Mouse (Mus musculus): Measurements from ENCODE around the gene Tmpo.

DNA sequence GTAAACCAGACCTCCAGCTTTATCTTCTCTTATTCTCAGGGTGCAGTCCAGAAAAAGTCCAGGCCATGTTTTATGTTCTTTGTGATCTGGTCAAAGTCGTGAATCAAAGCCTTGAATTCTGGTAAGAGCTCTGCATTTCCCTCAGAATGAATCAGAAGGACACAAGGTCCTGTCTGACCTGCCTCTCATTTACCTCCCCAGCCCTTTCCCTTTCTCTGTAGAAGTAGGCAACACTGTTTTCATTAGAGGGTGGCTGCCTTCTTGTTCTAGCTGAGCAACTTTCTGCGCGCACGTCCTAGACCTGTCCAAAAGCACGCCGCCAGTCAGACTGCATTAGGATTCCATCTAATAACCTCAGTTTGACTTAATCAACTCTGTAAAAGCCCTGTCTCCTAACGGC, 814 bp downstream of the Tmpo start:
- no peak for TF ChIP-seq CTCF (IDR thresholded peaks at IDR 0.05; ENCODE audit: insufficient read depth, low read depth, low read length)
- TF ChIP-seq POLR2A (IDR thresholded peaks at IDR 0.05; ENCODE audit: insufficient read depth, low read depth, low read length) = no peak
